Mouse (Mus musculus) cerebellum, adult 11 months (tissue): Measurements from ENCODE around the gene Mettl25.

ENCODE experiments used
- DNase-seq: peaks from one replicate; pipeline ENCODE4 v3.0.0; 2022

The Mettl25 gene

DNA sequence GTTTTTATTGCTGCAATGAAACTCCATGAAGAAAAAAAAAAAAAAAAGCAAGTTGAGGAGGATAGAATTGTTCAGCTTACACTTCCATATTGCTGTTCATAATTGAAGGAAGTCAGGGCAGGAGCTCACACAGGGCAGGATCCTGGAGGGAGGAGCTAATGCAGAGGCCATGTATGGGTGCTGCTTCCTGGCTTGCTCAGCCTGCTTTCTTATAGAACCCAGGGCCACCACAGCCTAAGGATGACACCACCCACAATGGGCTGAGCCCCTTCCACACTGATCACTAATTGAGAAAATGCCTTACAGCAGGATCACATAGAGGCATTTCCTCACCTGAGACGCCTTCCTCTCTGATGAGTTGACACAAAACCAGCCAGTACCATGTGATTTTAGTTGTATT is 95.2 kb downstream of the Mettl25 start:
- DNase-seq: no peak

DNA sequence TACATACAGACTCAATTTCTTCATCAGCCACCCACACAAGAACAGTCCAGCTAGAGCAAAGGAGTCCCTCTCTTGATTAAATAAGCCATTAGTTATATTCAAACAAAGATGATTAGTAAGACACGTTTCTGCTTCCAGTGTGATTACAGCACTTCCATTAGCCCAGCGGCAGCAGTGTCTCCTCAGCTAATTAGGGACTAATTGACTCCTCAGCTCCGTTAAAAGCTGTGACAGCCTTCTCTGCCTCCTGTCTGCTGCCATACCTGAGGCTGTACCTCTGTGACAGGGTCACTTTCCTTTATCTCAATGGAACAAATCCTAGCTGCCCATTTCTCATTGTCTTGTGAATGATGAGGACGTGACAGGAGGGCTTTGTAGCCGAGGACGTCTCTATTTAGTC is 99.4 kb downstream of the Mettl25 start:
- DNase-seq: no peak

DNA sequence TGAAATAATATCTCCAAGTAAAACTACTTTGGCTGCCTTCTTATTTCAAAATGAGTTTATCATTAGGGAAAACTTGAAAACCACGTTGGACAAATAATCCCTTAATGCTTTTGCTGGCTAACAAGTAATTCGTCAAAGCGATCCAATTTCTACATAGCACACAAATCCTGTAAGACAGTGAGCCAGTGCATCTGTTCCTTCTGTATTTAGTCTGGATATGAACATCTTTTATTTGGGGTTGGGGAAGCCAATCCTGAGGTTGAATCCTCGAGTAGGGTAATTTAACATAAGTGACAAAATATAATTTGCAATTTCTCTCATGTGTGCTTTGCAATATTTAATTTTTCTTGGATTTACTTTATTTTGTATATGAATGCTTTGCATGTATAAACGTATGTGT is 102.2 kb downstream of the Mettl25 start:
- no peak for DNase-seq

DNA sequence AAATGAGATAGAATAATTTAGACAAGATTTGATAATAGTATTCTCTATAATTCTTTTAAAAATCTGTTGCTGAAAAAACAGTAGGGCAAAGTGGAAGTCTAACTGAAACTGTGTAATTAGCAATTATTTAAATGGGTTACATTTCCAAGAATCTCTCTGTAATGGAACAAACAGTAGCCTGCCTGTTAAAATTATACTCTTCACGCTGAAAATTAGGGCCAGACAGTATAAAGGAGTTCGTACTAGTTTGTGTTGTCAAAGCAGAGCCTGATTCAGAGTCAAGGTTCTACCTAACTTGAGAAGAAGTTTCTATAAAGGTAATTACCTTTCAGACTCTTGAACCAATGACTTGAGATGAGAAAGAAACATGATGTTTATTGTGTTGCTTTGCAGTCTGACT is 113.4 kb downstream of the Mettl25 start:
- DNase-seq: no peak

DNA sequence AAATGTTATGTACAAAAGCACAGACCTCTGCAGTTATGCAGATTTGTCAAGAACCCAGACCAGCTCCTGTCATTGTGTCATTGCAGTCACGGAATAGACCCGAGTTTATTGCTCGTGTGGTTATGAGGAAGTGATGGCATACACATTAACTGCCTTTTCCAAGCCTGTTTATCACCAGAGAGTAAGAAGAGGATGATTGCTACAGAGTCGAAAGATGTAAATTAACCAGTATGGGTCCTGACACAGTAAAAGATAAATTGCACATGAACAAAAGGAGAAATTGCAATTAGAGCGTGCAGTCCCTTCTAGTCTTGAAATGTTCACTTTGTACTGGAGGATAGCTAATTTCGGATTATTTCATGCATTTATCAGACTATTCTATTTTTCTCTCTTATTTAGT is 113.8 kb downstream of the Mettl25 start:
- DNase-seq: no peak

DNA sequence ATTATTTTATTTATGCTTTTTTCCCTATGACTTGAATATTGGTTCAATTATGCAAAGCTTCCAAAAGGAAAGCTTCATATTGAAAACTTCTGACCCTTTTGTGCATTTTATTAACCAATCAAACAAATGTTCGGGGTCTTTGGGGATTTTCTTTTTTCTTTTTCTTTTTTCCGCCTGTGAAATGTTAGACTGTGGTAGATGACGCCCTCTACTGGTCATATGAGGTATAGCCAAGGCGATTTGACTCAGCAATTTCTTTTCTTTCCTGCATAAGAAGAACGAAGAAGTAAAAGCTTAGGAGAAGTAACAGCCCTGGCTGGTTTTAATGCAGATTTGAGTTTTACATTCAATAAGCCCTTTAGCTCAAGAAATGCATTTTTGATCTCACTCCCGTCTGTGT is 126.3 kb downstream of the Mettl25 start:
- DNase-seq: peak; percentile 11

DNA sequence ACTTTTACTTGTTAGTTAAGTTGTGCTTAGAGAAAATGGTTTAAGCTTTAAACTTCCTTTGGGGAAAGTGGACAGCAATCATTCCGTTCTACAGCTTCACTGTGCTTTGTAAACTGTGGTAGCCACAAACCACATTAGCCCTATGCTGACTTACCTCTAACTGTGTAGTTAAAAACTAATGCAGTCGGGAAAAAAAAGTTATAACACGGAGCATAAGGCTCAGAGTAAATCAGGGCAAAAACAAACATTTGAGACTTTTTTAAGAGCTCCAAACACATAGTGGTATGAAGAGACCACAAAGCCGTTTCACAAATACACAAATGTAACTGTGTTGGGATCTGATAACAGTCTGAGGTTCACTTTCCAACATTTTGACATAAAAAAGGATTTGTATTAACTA is 126.8 kb downstream of the Mettl25 start:
- DNase-seq: no peak

DNA sequence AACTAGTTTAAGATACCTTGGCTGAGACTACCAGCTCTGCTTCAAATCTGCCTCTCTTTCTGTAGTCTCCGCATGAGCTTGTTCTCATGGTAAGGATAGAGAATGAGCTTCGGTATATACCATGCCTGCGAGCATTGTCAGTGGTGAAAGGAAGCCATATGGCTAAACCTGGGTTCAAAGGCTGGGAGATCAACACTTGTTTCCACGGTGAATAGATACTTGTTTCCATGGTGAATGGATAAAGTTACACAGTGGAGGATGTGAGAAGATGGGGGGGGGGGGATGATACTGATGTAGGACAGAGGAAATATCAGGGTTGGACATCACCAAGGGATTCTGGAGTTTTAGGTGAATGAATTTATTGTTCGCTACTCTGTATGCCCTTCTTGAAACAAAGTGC is 128.0 kb downstream of the Mettl25 start:
- no peak for DNase-seq
